Mouse (Mus musculus): Measurements from ENCODE around the gene Adar. TPM values are rescaled to one million over a fixed set of nuclear protein-coding genes. Genes with fewer than 3 reads are reported as not detected.

Gene Adar
- polyA plus RNA-seq, 1 experiment from 2014 or later: 15.1 TPM

DNA sequence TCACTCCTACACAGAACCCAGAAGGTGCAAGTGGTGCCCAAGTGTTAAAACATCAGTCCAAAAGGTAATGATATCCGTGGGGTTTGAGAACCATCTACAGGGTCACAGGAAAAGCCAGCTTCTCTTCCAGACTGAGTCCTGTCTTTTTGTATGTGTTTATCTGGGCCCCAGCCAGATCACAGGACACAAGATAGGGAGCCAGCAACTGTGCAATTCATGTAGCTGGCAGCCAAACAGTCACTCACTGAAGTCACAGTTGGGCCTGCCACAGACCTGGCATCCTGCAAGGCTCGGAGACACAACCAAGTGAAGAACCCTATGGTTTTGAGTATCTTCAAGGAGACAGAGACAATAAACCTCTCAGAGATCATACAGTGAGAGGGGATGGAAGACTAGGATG, 43.0 kb downstream of the Adar start:
- Histone ChIP-seq H3K9ac (ENCODE audit: low read depth, low read length) (no peak overlapping the region), H3K4me2 (replicated peaks; ENCODE audit: low read depth, low read length) (no peak overlapping the region; the same call in 1 of the 2 replicates), H3K36me3 (ENCODE audit: control insufficient read depth, insufficient read depth, low read length) (no peaks in the 10 kb centered on the region), H3K27ac (ENCODE audit: low read depth, low read length) (no peak overlapping the region), H3K4me3 (ENCODE audit: low read depth, low read length) (no peak overlapping the region), H3K9me3 (ENCODE audit: control insufficient read depth, low read length) (no peaks in the 10 kb centered on the region), H3K4me1 (replicated peaks; ENCODE audit: control insufficient read depth, insufficient read depth, low read length) (no peaks in the 10 kb centered on the region; the same call in 1 of the 2 replicates), H3K27me3 (ENCODE audit: control insufficient read depth, insufficient read depth, low read length) (no peaks in the 10 kb centered on the region)
- whole genome bisulfite sequencing: 87% methylated on average over 2 of the region's 2 CpGs
- ATAC-seq (ENCODE audit: low FRiP score) (no peak), DNase-seq (ENCODE audit: low spot score) (no peak)

DNA sequence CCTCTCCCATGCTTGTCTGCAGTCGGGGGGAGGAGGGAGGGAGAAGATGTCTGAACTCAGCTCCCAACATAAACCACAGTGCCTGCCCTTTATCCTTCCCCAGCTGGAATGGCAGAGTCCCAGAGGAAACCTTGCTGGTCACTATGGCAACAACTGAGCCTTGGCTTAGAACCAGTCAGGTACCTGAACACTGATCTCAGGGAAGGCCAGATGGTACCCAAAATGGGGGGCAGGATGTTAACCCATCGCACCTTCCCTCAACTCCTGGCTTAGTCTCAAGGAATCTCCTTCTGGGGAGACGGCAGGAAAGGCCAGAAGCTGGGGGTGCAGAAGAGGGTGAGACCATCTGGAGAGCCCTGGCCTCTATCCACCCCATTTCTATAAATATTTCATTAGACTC, 45.0 kb downstream of the Adar start:
- Histone ChIP-seq H3K36me3 (ENCODE audit: control insufficient read depth, insufficient read depth, low read length) (no peaks in the 10 kb centered on the region), H3K9ac (ENCODE audit: low read depth, low read length) (no peak overlapping the region)
- DNase-seq (ENCODE audit: low spot score): peak; percentile 29

DNA sequence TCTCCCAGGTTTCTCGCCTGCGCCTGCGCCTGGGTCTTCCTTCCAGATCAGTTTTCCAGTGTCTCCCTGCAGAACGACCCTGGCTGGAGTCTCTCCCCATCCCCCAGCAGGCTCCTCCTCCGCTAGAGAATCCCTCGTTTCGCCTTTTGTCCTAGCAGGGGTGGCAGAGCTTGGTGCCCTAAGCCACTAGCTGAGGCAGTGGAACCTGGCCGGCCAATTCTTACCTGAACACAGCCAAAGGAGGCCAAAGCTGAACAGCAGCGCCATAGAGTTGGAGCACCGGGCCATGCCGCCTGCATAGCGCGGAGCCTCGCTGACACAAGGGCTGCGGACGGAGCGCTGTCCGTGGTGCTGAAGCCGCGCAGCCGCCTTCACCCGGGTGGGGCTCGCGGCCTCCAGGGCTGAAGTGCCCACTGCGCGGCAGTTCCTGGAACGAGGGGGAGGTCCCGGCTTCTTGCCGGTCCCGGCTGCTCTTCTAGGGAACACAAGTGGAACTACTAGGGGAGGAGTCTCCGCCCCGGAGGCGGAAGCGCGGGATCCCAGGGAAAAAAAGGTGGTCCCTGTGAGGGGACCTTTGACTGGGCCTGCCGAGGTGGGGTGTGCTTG, 49.4 kb downstream of the Adar start, which contains the start of gene Chrnb2:
Gene Chrnb2, minus strand, starts transcription at position 514 of the 606 bp plus-strand sequence.
- no peaks in the 10 kb centered on the region; the same call in 1 of the 2 replicates for H3K4me1 ChIP-seq (replicated peaks; ENCODE audit: control insufficient read depth, insufficient read depth, low read length)
- peak; percentile 71 for ATAC-seq (ENCODE audit: low FRiP score)
- no peaks in the 10 kb centered on the region for H3K9me3 ChIP-seq (ENCODE audit: control insufficient read depth, low read length)
- H3K9ac ChIP-seq (ENCODE audit: low read depth, low read length): peak within 1 kb of the TSS; percentile 68
- peak within 1 kb of the TSS; percentile 62 for H3K4me2 ChIP-seq (replicated peaks; ENCODE audit: low read depth, low read length)
- H3K27me3 ChIP-seq (ENCODE audit: control insufficient read depth, insufficient read depth, low read length): no peaks in the 10 kb centered on the region
- DNase-seq (ENCODE audit: low spot score): peak; percentile 86
- H3K4me3 ChIP-seq (ENCODE audit: low read depth, low read length): peak within 1 kb of the TSS; percentile 50
- under 1% methylated on average over 36 of the region's 36 CpGs for WGBS
- H3K27ac ChIP-seq (ENCODE audit: low read depth, low read length): peak within 1 kb of the TSS; percentile 83
- no peaks in the 10 kb centered on the region for H3K36me3 ChIP-seq (ENCODE audit: control insufficient read depth, insufficient read depth, low read length)

More for the DNA sequence above, 45.0 kb downstream of the Adar start:
- 80% methylated on average over 2 of the region's 3 CpGs for WGBS
- H3K4me1 ChIP-seq (replicated peaks; ENCODE audit: control insufficient read depth, insufficient read depth, low read length): no peaks in the 10 kb centered on the region; the same call in 1 of the 2 replicates
- H3K27me3 ChIP-seq (ENCODE audit: control insufficient read depth, insufficient read depth, low read length): no peaks in the 10 kb centered on the region
- ATAC-seq (ENCODE audit: low FRiP score): no peak
- H3K27ac ChIP-seq (ENCODE audit: low read depth, low read length): peak overlapping the region; percentile 19; the same call in 1 of the 2 replicates
- H3K4me2 ChIP-seq (replicated peaks; ENCODE audit: low read depth, low read length): peak overlapping the region; percentile 32
- peak overlapping the region; percentile 13; the same call in 1 of the 2 replicates for H3K4me3 ChIP-seq (ENCODE audit: low read depth, low read length)
- H3K9me3 ChIP-seq (ENCODE audit: control insufficient read depth, low read length): no peaks in the 10 kb centered on the region

DNA sequence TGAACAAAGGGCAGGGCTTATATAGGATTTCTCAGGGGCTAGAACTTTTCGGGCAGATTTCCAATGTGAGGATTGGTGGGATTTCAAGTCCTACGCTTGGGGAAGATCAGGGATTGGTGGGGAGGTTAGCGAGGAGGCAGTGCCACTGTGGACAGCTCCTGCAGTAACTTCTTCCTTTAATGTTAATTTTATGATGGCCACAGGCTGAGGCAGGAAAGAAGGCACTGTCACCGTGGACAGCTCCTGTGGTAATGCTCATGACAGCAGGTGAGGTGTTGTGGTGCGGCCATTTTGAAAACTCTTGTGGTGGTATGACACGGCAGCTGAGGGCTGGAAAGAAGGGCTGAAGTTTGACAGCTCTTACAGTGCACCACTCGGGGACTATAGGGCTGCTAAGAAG, 54.8 kb downstream of the Adar start:
- H3K36me3 ChIP-seq (ENCODE audit: control insufficient read depth, insufficient read depth, low read length): no peaks in the 10 kb centered on the region
- no peak for DNase-seq (ENCODE audit: low spot score)
- H3K9ac ChIP-seq (ENCODE audit: low read depth, low read length): no peak overlapping the region
- no peak for ATAC-seq (ENCODE audit: low FRiP score)
- no peak overlapping the region for H3K4me3 ChIP-seq (ENCODE audit: low read depth, low read length)
- H3K4me1 ChIP-seq (replicated peaks; ENCODE audit: control insufficient read depth, insufficient read depth, low read length): peaks cover 6% of the 10 kb centered on the region; the same call in 1 of the 2 replicates
- H3K4me2 ChIP-seq (replicated peaks; ENCODE audit: low read depth, low read length): no peak overlapping the region
- H3K27me3 ChIP-seq (ENCODE audit: control insufficient read depth, insufficient read depth, low read length): no peaks in the 10 kb centered on the region
- H3K9me3 ChIP-seq (ENCODE audit: control insufficient read depth, low read length): no peaks in the 10 kb centered on the region
- no peak overlapping the region for H3K27ac ChIP-seq (ENCODE audit: low read depth, low read length)
- 75% methylated on average over 7 of the region's 7 CpGs for WGBS

DNA sequence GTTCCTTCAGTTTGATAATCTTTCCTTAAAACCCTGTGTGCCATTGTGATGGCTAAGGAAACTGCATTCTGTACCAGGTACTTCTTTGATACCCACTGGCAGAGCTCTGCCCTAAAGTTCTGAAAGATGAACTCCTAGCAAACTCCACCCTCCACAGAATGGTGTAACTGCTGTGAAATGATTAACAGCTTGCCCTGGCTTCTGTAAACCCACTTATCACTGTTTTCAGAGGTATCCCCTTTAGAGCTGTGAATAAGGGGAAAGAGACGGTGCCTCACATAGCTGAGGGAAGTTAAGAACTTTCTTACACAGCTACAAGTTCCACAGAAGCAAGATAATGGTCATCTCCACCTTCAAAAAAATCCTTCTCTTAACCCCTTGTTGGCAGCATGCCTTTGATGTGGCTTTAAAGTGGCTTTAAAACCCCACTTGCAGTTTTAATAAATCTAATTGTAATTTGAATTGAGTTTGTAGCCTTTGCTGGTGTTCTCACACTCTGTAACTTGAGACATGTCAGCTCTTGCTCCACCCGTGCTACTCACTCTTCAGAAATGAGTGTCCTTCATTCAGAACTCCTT, 55.7 kb downstream of the Adar start:
- no peak overlapping the region for H3K27ac ChIP-seq (ENCODE audit: low read depth, low read length)
- no peak overlapping the region for H3K4me3 ChIP-seq (ENCODE audit: low read depth, low read length)
- ATAC-seq (ENCODE audit: low FRiP score) (no peak), DNase-seq (ENCODE audit: low spot score) (no peak)
- no peaks in the 10 kb centered on the region for H3K36me3 ChIP-seq (ENCODE audit: control insufficient read depth, insufficient read depth, low read length)
- H3K9me3 ChIP-seq (ENCODE audit: control insufficient read depth, low read length): no peaks in the 10 kb centered on the region
- peaks cover 14% of the 10 kb centered on the region for H3K4me1 ChIP-seq (replicated peaks; ENCODE audit: control insufficient read depth, insufficient read depth, low read length)
- no peaks in the 10 kb centered on the region for H3K27me3 ChIP-seq (ENCODE audit: control insufficient read depth, insufficient read depth, low read length)
- WGBS: 52% methylated on average over 2 of the region's 2 CpGs
- H3K9ac ChIP-seq (ENCODE audit: low read depth, low read length): no peak overlapping the region
- no peak overlapping the region for H3K4me2 ChIP-seq (replicated peaks; ENCODE audit: low read depth, low read length)

DNA sequence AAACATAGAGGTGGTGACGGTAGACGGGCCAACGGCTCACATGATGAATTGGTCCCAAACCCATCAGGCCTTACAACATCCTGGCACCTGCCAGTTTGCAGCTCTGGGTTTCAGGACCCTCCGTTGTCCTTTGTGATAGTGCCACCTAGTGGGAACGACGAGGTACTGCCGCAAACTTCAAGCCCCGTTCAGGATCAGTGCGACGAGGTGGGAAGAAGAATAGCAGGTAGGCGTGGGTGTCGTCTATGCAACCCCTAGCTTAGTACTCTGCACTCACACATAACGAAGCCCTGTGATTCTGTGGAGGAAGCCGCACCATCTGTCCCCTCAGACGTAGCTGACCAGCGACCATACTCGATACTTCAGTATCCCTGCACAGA, 57.8 kb downstream of the Adar start:
- peak overlapping the region; percentile 88 for H3K4me2 ChIP-seq (replicated peaks; ENCODE audit: low read depth, low read length)
- no peaks in the 10 kb centered on the region for H3K27me3 ChIP-seq (ENCODE audit: control insufficient read depth, insufficient read depth, low read length)
- ATAC-seq (ENCODE audit: low FRiP score): no peak; the same call in 1 of the 2 replicates
- DNase-seq (ENCODE audit: low spot score): peak; percentile 94
- H3K4me1 ChIP-seq (replicated peaks; ENCODE audit: control insufficient read depth, insufficient read depth, low read length): peaks cover 14% of the 10 kb centered on the region
- no peaks in the 10 kb centered on the region for H3K36me3 ChIP-seq (ENCODE audit: control insufficient read depth, insufficient read depth, low read length)
- peak overlapping the region; percentile 90 for H3K4me3 ChIP-seq (ENCODE audit: low read depth, low read length)
- H3K27ac ChIP-seq (ENCODE audit: low read depth, low read length): peak overlapping the region; percentile 97
- 2% methylated on average over 17 of the region's 17 CpGs for WGBS
- H3K9me3 ChIP-seq (ENCODE audit: control insufficient read depth, low read length): no peaks in the 10 kb centered on the region
- peak overlapping the region; percentile 100 for H3K9ac ChIP-seq (ENCODE audit: low read depth, low read length)

DNA sequence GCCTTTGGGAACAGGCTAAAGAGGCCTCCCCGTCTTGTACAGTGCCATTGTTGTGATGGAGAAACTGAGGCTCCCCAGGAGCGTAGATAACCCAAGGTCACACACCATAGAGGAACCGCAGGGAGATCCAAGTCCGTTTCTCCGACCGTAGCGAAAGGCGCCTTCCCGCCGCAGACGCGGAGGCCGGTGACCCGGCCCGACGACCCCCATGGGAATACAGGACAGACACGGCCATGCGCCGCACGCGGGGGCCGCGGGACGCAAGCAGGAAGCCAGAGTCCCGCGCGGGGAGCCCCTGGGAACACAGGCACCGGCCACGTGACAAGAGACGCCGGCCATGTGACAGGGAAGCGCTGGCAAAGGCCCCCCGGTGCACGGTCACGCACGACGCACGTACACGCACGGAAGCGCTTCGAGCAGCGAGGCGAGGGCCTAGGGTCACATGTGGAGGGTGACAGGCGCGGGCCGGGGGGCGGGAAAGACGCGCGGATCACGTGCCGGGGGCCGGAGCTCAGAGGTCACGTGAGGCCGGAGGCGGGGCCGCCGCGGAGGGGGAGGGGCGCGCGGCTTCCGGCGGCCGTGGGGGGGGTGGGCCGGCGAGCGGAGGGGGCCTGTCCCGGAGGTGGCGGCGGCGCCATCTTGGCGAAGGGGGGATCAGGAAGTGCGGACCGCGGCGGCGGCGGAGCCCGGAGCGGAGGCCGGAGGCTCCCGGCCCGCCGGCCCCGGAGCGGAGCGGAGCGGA, 58.3 kb downstream of the Adar start, which contains the start of gene Ube2q1:
Gene Ube2q1, plus strand, starts transcription at position 649 of the 742 bp plus-strand sequence.
- H3K36me3 ChIP-seq (ENCODE audit: control insufficient read depth, insufficient read depth, low read length): no peaks in the 10 kb centered on the region
- peak within 1 kb of the TSS; percentile 97 for H3K27ac ChIP-seq (ENCODE audit: low read depth, low read length)
- H3K4me1 ChIP-seq (replicated peaks; ENCODE audit: control insufficient read depth, insufficient read depth, low read length): peaks cover 14% of the 10 kb centered on the region
- H3K9me3 ChIP-seq (ENCODE audit: control insufficient read depth, low read length): no peaks in the 10 kb centered on the region
- WGBS: 1% methylated on average over 64 of the region's 90 CpGs
- no peaks in the 10 kb centered on the region for H3K27me3 ChIP-seq (ENCODE audit: control insufficient read depth, insufficient read depth, low read length)
- DNase-seq (ENCODE audit: low spot score) (peak; percentile 94), ATAC-seq (ENCODE audit: low FRiP score) (peak; percentile 94)
- peak within 1 kb of the TSS; percentile 88 for H3K4me2 ChIP-seq (replicated peaks; ENCODE audit: low read depth, low read length)
- peak within 1 kb of the TSS; percentile 100 for H3K9ac ChIP-seq (ENCODE audit: low read depth, low read length)
- H3K4me3 ChIP-seq (ENCODE audit: low read depth, low read length): peak within 1 kb of the TSS; percentile 90

DNA sequence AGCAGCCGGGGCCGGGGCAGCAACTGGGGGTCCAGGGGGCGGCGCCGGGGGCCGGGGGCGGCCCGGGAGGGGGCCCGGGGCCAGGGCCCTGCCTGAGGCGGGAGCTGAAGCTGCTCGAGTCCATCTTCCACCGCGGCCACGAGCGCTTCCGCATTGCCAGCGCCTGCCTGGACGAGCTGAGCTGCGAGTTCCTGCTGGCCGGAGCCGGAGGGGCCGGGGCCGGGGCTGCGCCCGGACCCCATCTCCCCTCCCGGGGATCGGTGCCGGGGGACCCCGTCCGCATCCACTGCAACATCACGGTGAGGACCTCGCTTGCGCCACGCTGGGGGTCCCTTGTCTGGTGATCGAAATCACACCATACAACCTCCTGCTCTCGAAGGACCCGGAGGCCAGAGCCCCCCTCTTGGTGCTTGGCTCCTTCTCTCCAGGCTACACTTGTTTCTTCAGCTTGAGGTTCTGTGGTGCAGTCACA, 59.0 kb downstream of the Adar start:
- ATAC-seq (ENCODE audit: low FRiP score) (peak; percentile 14), DNase-seq (ENCODE audit: low spot score) (peak; percentile 49)
- H3K4me3 ChIP-seq (ENCODE audit: low read depth, low read length): peak overlapping the region; percentile 90
- H3K9ac ChIP-seq (ENCODE audit: low read depth, low read length): peak overlapping the region; percentile 100
- no peaks in the 10 kb centered on the region for H3K27me3 ChIP-seq (ENCODE audit: control insufficient read depth, insufficient read depth, low read length)
- no peaks in the 10 kb centered on the region for H3K36me3 ChIP-seq (ENCODE audit: control insufficient read depth, insufficient read depth, low read length)
- peak overlapping the region; percentile 97 for H3K27ac ChIP-seq (ENCODE audit: low read depth, low read length)
- peaks cover 14% of the 10 kb centered on the region for H3K4me1 ChIP-seq (replicated peaks; ENCODE audit: control insufficient read depth, insufficient read depth, low read length)
- 2% methylated on average over 35 of the region's 37 CpGs for whole genome bisulfite sequencing
- peak overlapping the region; percentile 88 for H3K4me2 ChIP-seq (replicated peaks; ENCODE audit: low read depth, low read length)
- no peaks in the 10 kb centered on the region for H3K9me3 ChIP-seq (ENCODE audit: control insufficient read depth, low read length)
